Mouse (Mus musculus): ENCODE data around the gene Armc7. TPM values are rescaled to one million over a fixed set of nuclear protein-coding genes. Genes with fewer than 3 reads are reported as not detected.
"Not testable (repeated sequence)": the region's sequence is repeated elsewhere in the genome, so short reads cannot be mapped to it uniquely, and the experiment has no call there.

Armc7 gene
- polyA plus RNA-seq, 1 experiment from 2014 or later: 8.7 TPM

- peaks cover 12% of the 10 kb centered on the region for H3K36me3 ChIP-seq (replicated peaks; ENCODE audit: control insufficient read depth, insufficient read depth, low read depth, low read length)
- WGBS: 92% methylated on average over 9 of the region's 9 CpGs
Observed at GRCm38 (mm10) chr11:115496559-115496958, 21.1 kb downstream of the Armc7 start.

DNA sequence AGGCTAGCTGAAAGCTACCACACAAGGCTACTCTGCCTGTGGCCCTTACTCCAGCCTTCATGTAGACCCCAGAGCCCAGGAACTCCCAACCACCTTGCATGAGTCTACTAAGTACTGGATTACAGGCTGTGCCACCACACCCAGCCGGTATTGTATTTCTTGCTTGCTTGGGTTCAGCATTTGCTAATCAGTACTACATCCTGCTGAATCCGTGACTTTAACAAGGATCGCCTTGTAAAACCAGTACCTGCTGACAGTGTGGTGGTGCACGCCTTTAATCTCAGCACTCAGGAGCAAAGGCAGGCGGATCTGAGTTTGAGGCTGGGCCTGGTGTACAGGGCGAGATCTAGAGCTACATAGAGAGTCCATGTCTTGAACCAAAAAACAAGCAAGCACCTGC is 27.2 kb downstream of the Armc7 start:
- Histone ChIP-seq H3K4me2 (ENCODE audit: low read depth, low read length) (no peak overlapping the region), H3K9me3 (replicated peaks; ENCODE audit: control insufficient read depth, low read length) (no peaks in the 10 kb centered on the region), H3K27ac (replicated peaks; ENCODE audit: low read depth, low read length) (no peak overlapping the region), H3K4me3 (ENCODE audit: low read depth, low read length) (no peak overlapping the region), H3K4me1 (ENCODE audit: control insufficient read depth, insufficient read depth, low read length) (no peaks in the 10 kb centered on the region), H3K27me3 (ENCODE audit: control insufficient read depth, insufficient read depth, low read length) (no peaks in the 10 kb centered on the region), H3K9ac (replicated peaks; ENCODE audit: low read length) (no peak overlapping the region), H3K36me3 (replicated peaks; ENCODE audit: control insufficient read depth, insufficient read depth, low read depth, low read length) (peaks cover 13% of the 10 kb centered on the region)
- WGBS: 94% methylated on average over 6 of the region's 6 CpGs
- no peak for ATAC-seq (replicated peaks; ENCODE audit: insufficient number of reproducible peaks, low FRiP score, low TSS enrichment, low read depth)
- DNase-seq (ENCODE audit: low spot score): no peak

More at GRCm38 (mm10) chr11:115496559-115496958, 21.1 kb downstream of the Armc7 start:
- H3K27ac ChIP-seq (replicated peaks; ENCODE audit: low read depth, low read length); H3K4me1 ChIP-seq (ENCODE audit: control insufficient read depth, insufficient read depth, low read length); H3K4me3 ChIP-seq (ENCODE audit: low read depth, low read length); H3K27me3 ChIP-seq (ENCODE audit: control insufficient read depth, insufficient read depth, low read length); DNase-seq (ENCODE audit: low spot score); H3K9ac ChIP-seq (replicated peaks; ENCODE audit: low read length); H3K4me2 ChIP-seq (ENCODE audit: low read depth, low read length); H3K9me3 ChIP-seq (replicated peaks; ENCODE audit: control insufficient read depth, low read length); ATAC-seq (replicated peaks; ENCODE audit: insufficient number of reproducible peaks, low FRiP score, low TSS enrichment, low read depth): not testable (repeated sequence)

DNA sequence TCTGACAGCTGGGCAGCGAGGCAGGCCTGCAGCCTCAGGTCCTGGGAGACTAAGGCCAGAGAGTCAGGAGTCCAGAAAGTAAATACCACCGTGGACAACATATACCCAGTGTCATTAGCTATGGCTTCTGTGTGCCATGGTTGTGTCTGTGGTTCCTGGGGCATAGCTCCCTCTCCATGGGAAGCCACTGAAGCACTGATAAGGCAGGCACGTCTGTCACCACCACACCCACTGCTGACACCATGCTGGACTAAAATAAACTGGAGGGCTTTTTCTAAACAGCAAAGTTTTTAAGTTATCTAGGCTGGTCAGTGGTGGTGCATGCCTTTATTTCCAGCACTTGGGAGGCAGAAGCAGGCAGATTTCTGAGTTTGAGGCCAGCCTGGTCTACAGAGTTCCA is 31.1 kb downstream of the Armc7 start:
- 70% methylated on average over 3 of the region's 3 CpGs for WGBS
- no peak overlapping the region for H3K4me2 ChIP-seq (ENCODE audit: low read depth, low read length)
- no peak overlapping the region for H3K9ac ChIP-seq (replicated peaks; ENCODE audit: low read length)
- ATAC-seq (replicated peaks; ENCODE audit: insufficient number of reproducible peaks, low FRiP score, low TSS enrichment, low read depth): no peak
- no peaks in the 10 kb centered on the region for H3K27me3 ChIP-seq (ENCODE audit: control insufficient read depth, insufficient read depth, low read length)
- H3K4me1 ChIP-seq (ENCODE audit: control insufficient read depth, insufficient read depth, low read length): peaks cover 8% of the 10 kb centered on the region; the same call in 1 of the 2 replicates
- DNase-seq (ENCODE audit: low spot score): no peak
- no peaks in the 10 kb centered on the region for H3K9me3 ChIP-seq (replicated peaks; ENCODE audit: control insufficient read depth, low read length)
- H3K27ac ChIP-seq (replicated peaks; ENCODE audit: low read depth, low read length): no peak overlapping the region
- H3K4me3 ChIP-seq (ENCODE audit: low read depth, low read length): no peak overlapping the region
- peaks cover 5% of the 10 kb centered on the region for H3K36me3 ChIP-seq (replicated peaks; ENCODE audit: control insufficient read depth, insufficient read depth, low read depth, low read length)

- DNase-seq (ENCODE audit: low spot score) (no peak), ATAC-seq (replicated peaks; ENCODE audit: insufficient number of reproducible peaks, low FRiP score, low TSS enrichment, low read depth) (no peak)
- WGBS: 84% methylated on average over 2 of the region's 2 CpGs
- no peak overlapping the region for H3K4me2 ChIP-seq (ENCODE audit: low read depth, low read length)
- no peak overlapping the region for H3K9ac ChIP-seq (replicated peaks; ENCODE audit: low read length)
- H3K9me3 ChIP-seq (replicated peaks; ENCODE audit: control insufficient read depth, low read length): no peaks in the 10 kb centered on the region
- no peak overlapping the region for H3K4me3 ChIP-seq (ENCODE audit: low read depth, low read length)
- H3K27me3 ChIP-seq (ENCODE audit: control insufficient read depth, insufficient read depth, low read length): no peaks in the 10 kb centered on the region
- H3K36me3 ChIP-seq (replicated peaks; ENCODE audit: control insufficient read depth, insufficient read depth, low read depth, low read length): no peaks in the 10 kb centered on the region; the same call in none of the 2 replicates
- no peak overlapping the region for H3K27ac ChIP-seq (replicated peaks; ENCODE audit: low read depth, low read length)
- peaks cover 10% of the 10 kb centered on the region; the same call in 1 of the 2 replicates for H3K4me1 ChIP-seq (ENCODE audit: control insufficient read depth, insufficient read depth, low read length)
Observed at GRCm38 (mm10) chr11:115508061-115508460, 32.6 kb downstream of the Armc7 start.

- 37% methylated on average over 6 of the region's 6 CpGs for WGBS
- Histone ChIP-seq H3K4me2 (ENCODE audit: low read depth, low read length) (peak overlapping the region; percentile 38; the same call in 1 of the 2 replicates), H3K27me3 (ENCODE audit: control insufficient read depth, insufficient read depth, low read length) (no peaks in the 10 kb centered on the region), H3K4me3 (ENCODE audit: low read depth, low read length) (no peak overlapping the region), H3K27ac (replicated peaks; ENCODE audit: low read depth, low read length) (no peak overlapping the region), H3K9me3 (replicated peaks; ENCODE audit: control insufficient read depth, low read length) (no peaks in the 10 kb centered on the region), H3K36me3 (replicated peaks; ENCODE audit: control insufficient read depth, insufficient read depth, low read depth, low read length) (no peaks in the 10 kb centered on the region; the same call in 1 of the 2 replicates), H3K4me1 (ENCODE audit: control insufficient read depth, insufficient read depth, low read length) (peaks cover 10% of the 10 kb centered on the region; the same call in 1 of the 2 replicates), H3K9ac (replicated peaks; ENCODE audit: low read length) (no peak overlapping the region)
- DNase-seq (ENCODE audit: low spot score) (no peak), ATAC-seq (replicated peaks; ENCODE audit: insufficient number of reproducible peaks, low FRiP score, low TSS enrichment, low read depth) (no peak)
Observed at GRCm38 (mm10) chr11:115509773-115510506, 34.5 kb downstream of the Armc7 start.

- no peak overlapping the region for H3K27ac ChIP-seq (replicated peaks; ENCODE audit: low read depth, low read length)
- no peak overlapping the region; the same call in 1 of the 2 replicates for H3K9ac ChIP-seq (replicated peaks; ENCODE audit: low read length)
- no peaks in the 10 kb centered on the region for H3K36me3 ChIP-seq (replicated peaks; ENCODE audit: control insufficient read depth, insufficient read depth, low read depth, low read length)
- H3K4me3 ChIP-seq (ENCODE audit: low read depth, low read length): no peak overlapping the region
- DNase-seq (ENCODE audit: low spot score) (no peak), ATAC-seq (replicated peaks; ENCODE audit: insufficient number of reproducible peaks, low FRiP score, low TSS enrichment, low read depth) (no peak)
- no peaks in the 10 kb centered on the region for H3K9me3 ChIP-seq (replicated peaks; ENCODE audit: control insufficient read depth, low read length)
- H3K27me3 ChIP-seq (ENCODE audit: control insufficient read depth, insufficient read depth, low read length): no peaks in the 10 kb centered on the region
- H3K4me2 ChIP-seq (ENCODE audit: low read depth, low read length): peak overlapping the region; percentile 38
- 43% methylated on average over 5 of the region's 5 CpGs for WGBS
- H3K4me1 ChIP-seq (ENCODE audit: control insufficient read depth, insufficient read depth, low read length): peaks cover 10% of the 10 kb centered on the region; the same call in 1 of the 2 replicates
Observed at GRCm38 (mm10) chr11:115510507-115510888, 35.0 kb downstream of the Armc7 start.

DNA sequence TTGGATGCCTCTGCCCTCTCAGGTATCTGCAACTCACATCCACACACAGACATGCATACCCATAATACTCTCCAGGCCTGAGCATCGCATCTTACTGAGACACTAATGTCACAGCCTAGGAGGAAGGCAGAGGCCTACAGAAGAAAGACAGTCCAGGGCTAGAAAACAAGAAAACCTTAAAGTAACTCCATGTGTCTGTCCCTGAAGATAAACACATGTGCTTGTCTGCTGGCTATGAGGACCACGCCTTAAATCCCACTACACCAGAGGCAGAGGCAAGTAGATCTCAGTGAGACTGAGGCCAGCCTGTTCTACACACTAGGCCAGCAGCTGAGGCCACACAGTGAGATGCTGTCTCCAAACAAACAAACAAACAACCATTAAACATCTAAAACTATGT is 35.7 kb downstream of the Armc7 start:
- H3K4me3 ChIP-seq (ENCODE audit: low read depth, low read length): no peak overlapping the region
- no peak for ATAC-seq (replicated peaks; ENCODE audit: insufficient number of reproducible peaks, low FRiP score, low TSS enrichment, low read depth)

GRCm38 (mm10) chr11:115512004-115512403 is 36.5 kb downstream of the Armc7 start:
- H3K36me3 ChIP-seq (replicated peaks; ENCODE audit: control insufficient read depth, insufficient read depth, low read depth, low read length): no peaks in the 10 kb centered on the region
- ATAC-seq (replicated peaks; ENCODE audit: insufficient number of reproducible peaks, low FRiP score, low TSS enrichment, low read depth) (no peak), DNase-seq (ENCODE audit: low spot score) (no peak)
- H3K9me3 ChIP-seq (replicated peaks; ENCODE audit: control insufficient read depth, low read length): no peaks in the 10 kb centered on the region
- H3K9ac ChIP-seq (replicated peaks; ENCODE audit: low read length): peak overlapping the region; percentile 98
- H3K4me2 ChIP-seq (ENCODE audit: low read depth, low read length): peak overlapping the region; percentile 92
- H3K4me1 ChIP-seq (ENCODE audit: control insufficient read depth, insufficient read depth, low read length): peaks cover 10% of the 10 kb centered on the region; the same call in 1 of the 2 replicates
- no peaks in the 10 kb centered on the region for H3K27me3 ChIP-seq (ENCODE audit: control insufficient read depth, insufficient read depth, low read length)
- H3K27ac ChIP-seq (replicated peaks; ENCODE audit: low read depth, low read length): no peak overlapping the region
- H3K4me3 ChIP-seq (ENCODE audit: low read depth, low read length): peak overlapping the region; percentile 100
- WGBS: 65% methylated on average over 3 of the region's 3 CpGs

More for the DNA sequence above, 35.7 kb downstream of the Armc7 start:
- Histone ChIP-seq H3K4me2 (ENCODE audit: low read depth, low read length) (peak overlapping the region; percentile 92), H3K4me1 (ENCODE audit: control insufficient read depth, insufficient read depth, low read length) (peaks cover 10% of the 10 kb centered on the region; the same call in 1 of the 2 replicates), H3K9ac (replicated peaks; ENCODE audit: low read length) (peak overlapping the region; percentile 43), H3K27ac (replicated peaks; ENCODE audit: low read depth, low read length) (no peak overlapping the region), H3K9me3 (replicated peaks; ENCODE audit: control insufficient read depth, low read length) (no peaks in the 10 kb centered on the region), H3K27me3 (ENCODE audit: control insufficient read depth, insufficient read depth, low read length) (no peaks in the 10 kb centered on the region), H3K36me3 (replicated peaks; ENCODE audit: control insufficient read depth, insufficient read depth, low read depth, low read length) (no peaks in the 10 kb centered on the region)
- DNase-seq (ENCODE audit: low spot score): no peak
- 68% methylated on average over 2 of the region's 2 CpGs for WGBS

Data from embryonic facial prominence, embryonic 11.5 days (tissue).